Mouse (Mus musculus) brown adipose tissue, adult 24 weeks (tissue): Measurements from ENCODE around the gene Ptov1. TPM values are rescaled to one million over a fixed set of nuclear protein-coding genes. Genes with fewer than 3 reads are reported as not detected.

Experiments used
- H3K27ac ChIP-seq: fragments of 200-500 bp; replicated peaks from 2 replicates; pipeline ENCODE4 v1.5.1; 2012; ENCODE audit warnings: low read depth, mild to moderate bottlenecking, low read length
- H3K4me1 ChIP-seq: fragments of 200-500 bp; 2 replicates; pipeline ENCODE4 v1.6.1; 2012; ENCODE audit warnings: low read length, mixed read lengths; ENCODE audit not compliant: control insufficient read depth, insufficient read depth, insufficient read length
- H3K4me3 ChIP-seq: fragments of 200-500 bp; 2 replicates; pipeline ENCODE4 v1.5.1; 2012; ENCODE audit warnings: low read depth, mild to moderate bottlenecking, low read length, moderate library complexity; ENCODE audit not compliant: insufficient read depth
- polyA plus RNA-seq: library from polyadenylated mRNA; stranded (reverse); fragments of >200 nt; gene quantifications from 2 replicates; pipeline ENCODE4 v1.2.4, GENCODE M21; 2012; ENCODE audit not compliant: missing spikeins, insufficient read depth, insufficient read length

The Ptov1 gene
- polyA plus RNA-seq, 1 experiment: 68.5 TPM

DNA sequence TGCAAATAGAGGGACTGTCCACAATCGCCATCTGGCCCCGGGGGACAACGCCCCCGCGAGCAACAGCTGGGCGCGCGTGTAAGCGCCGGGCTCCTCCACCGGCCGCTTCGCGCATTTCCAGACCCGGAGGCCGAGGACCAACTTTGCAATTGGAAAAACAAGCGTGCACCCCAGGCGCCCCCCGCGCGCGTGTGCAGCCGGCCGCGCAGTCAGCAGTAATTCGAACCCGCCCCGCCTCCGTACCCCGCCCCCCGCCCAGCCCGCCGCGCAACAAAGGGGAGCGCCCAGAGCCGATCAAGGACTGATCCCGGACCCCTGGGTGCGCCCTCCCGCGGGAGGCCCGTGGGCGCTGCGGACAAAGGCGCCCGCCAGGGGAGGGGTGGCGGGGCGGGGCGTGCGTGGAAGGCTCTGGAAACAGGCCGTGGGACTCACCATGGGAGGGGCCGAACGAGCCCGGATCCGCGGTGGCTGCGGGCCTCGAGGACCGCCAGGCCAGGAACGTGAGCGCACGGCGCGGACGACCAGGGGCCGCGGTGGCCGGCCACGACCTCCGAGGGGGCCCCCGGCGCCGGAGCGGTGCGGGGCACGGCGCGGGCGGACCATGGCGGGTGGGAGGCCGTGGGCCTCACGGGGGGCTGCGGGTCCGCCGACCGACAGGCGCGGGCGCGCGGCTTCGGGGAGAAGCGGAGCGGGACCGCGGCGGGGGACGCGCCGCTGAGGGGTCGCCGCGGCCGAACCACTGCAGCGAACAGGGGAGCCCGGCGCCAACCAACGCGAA, 480 bp downstream of the Ptov1 start:
- Histone ChIP-seq H3K4me3 (peak overlapping the region; percentile 74), H3K4me1 (peaks cover 20% of the 10 kb centered on the region), H3K27ac (peak overlapping the region; percentile 85)

DNA sequence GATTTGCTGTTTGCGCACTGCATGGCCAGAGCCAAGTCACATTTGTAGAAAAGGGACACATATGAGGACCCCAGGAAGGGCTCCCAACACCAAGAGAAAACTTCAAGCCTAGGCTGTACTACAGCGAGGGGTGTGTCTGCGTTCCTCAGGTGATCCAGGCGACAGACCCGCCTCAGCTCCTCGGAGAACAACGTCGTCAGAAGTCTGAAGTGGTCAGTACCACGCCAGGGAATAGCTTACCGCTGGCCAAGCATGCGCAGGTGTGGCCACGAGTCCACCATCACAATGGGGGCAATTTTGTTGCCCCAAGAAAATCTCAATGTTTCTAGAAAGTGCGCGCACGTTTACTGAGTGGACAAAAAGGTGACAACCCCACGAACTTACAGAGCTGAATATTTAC, 1.1 kb downstream of the Ptov1 start:
- Histone ChIP-seq H3K27ac (peak overlapping the region; percentile 16; the same call in 1 of the 2 replicates), H3K4me1 (peaks cover 20% of the 10 kb centered on the region), H3K4me3 (peak overlapping the region; percentile 74)

DNA sequence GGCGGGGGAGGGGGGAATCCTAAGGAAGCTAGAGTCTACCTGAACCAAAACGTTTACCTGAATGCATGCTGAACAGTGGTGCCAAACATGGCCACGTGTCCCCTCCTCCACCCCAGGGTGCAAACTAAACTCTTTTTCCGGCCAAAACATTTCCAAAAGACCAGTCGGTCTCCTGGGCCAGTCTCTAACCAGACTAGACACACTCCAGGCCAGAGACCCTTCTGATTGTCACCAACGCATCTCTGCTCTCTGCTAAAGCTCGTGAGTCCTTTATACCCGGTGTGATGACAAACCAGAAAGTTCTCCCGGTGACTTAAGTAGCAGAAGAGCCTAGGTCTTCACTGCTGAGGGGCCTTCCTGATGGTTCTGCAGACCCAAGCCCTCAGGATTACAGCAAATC, 1.8 kb downstream of the Ptov1 start:
- Histone ChIP-seq H3K27ac (no peak overlapping the region), H3K4me1 (peaks cover 20% of the 10 kb centered on the region), H3K4me3 (peak overlapping the region; percentile 74)

- H3K4me1 ChIP-seq: peaks cover 20% of the 10 kb centered on the region
- no peak overlapping the region for H3K27ac ChIP-seq
- H3K4me3 ChIP-seq: no peak overlapping the region
Observed at GRCm38 (mm10) chr7:44867010-44867702, 2.4 kb downstream of the Ptov1 start.

- H3K4me1 ChIP-seq: peaks cover 20% of the 10 kb centered on the region
- H3K27ac ChIP-seq: peak overlapping the region; percentile 4; the same call in 1 of the 2 replicates
- no peak overlapping the region for H3K4me3 ChIP-seq
Observed at GRCm38 (mm10) chr7:44866276-44867009, 3.1 kb downstream of the Ptov1 start.

DNA sequence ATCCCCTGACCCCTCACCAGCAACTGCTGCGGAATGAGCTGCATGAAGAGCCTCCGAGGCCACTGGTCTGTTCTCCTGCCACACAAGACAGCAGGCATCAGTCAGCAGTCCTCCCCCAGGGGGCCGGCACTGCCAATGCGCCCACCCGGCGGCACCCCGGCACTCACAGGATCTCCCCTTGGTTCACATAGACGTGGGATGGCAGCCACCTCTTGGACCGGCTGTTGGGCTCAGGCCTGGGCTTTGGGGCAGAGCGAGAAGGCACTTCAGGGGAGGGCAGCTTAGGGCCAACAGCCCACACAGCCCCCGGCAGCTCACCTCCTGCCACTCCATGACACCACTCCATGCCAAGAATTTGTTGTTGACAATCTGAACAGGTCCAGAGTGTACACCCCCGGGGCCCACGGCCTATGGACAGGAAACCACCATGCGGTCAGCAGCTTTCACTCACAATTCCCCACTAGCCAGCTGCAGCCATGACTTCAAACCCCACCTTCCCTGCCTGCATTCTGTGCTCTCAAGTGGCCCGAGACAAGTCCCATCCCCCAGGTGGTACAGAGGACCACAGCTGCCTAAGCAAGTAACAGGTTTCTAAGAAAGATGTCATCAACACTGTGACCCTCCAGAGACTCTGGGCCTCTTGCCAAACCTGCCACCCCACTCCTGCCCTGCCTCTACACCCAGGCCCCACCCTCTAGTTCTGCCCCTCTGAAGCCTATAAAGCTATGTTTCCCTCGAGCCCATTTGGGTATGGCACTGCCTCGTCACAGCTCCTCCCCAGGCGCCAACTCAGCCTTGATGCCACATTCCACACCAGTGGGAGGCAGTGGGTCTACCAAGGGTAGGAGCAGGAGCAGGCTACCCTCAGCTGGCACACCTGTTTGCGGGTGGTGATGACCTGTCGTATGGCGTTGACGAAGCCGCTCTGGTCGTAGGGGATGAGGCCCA, 4.7 kb downstream of the Ptov1 start:
- H3K27ac ChIP-seq: no peak overlapping the region
- no peak overlapping the region for H3K4me3 ChIP-seq
- peaks cover 20% of the 10 kb centered on the region for H3K4me1 ChIP-seq

DNA sequence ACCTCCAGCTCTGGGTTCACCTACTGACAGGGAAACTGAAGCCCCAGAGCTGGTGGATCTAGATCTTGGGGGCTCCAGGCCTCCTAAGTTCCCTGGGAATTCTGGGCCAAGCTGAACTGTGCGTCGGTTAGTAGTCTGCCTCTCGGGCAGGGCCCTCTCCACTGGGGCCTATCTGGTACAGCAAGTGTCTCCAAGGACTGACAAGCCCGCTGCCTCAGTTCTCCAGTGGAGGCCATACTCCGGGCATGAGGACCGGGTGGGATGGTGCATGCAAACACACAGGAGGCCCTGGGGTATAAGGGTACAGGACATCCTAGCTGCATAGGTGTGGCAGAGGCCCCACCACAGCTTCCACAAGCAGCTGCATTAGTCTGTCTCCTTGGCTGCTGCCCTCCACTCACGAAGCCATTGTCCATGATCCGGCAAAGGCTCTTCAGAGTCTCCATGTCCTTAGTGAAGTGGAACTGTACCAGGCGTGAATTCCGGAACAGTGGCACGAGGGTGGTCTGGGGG, 5.5 kb downstream of the Ptov1 start:
- Histone ChIP-seq H3K4me1 (peaks cover 20% of the 10 kb centered on the region), H3K4me3 (no peak overlapping the region), H3K27ac (no peak overlapping the region)

GRCm38 (mm10) chr7:44863210-44863609, 6.4 kb downstream of the Ptov1 start:
- H3K4me3 ChIP-seq: no peak overlapping the region
- no peak overlapping the region for H3K27ac ChIP-seq
- peaks cover 16% of the 10 kb centered on the region for H3K4me1 ChIP-seq

DNA sequence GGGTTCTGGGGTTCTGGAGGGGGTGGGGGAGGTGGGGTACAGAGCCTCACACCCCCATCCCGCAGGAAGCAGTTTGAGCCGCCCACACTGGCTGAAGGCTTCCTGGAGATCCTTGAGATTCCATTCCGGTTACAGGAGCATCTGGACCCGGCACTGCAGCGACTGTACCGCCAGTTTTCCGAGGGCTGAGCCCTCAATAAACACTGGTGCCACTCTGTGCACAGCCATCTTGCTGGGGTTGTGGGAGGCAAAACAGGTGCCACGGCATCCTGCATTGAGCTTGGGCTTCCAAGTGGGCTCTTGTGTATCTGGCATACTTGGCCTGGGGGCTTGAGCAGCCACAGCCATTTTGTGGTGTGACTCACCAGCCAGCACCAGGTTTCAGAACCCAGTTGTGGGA, 7.2 kb downstream of the Ptov1 start:
- Histone ChIP-seq H3K4me1 (peaks cover 12% of the 10 kb centered on the region), H3K4me3 (no peak overlapping the region), H3K27ac (no peak overlapping the region)

GRCm38 (mm10) chr7:44861429-44861816, 8.2 kb downstream of the Ptov1 start:
- Histone ChIP-seq H3K4me3 (no peak overlapping the region), H3K4me1 (peaks cover 8% of the 10 kb centered on the region), H3K27ac (no peak overlapping the region)

DNA sequence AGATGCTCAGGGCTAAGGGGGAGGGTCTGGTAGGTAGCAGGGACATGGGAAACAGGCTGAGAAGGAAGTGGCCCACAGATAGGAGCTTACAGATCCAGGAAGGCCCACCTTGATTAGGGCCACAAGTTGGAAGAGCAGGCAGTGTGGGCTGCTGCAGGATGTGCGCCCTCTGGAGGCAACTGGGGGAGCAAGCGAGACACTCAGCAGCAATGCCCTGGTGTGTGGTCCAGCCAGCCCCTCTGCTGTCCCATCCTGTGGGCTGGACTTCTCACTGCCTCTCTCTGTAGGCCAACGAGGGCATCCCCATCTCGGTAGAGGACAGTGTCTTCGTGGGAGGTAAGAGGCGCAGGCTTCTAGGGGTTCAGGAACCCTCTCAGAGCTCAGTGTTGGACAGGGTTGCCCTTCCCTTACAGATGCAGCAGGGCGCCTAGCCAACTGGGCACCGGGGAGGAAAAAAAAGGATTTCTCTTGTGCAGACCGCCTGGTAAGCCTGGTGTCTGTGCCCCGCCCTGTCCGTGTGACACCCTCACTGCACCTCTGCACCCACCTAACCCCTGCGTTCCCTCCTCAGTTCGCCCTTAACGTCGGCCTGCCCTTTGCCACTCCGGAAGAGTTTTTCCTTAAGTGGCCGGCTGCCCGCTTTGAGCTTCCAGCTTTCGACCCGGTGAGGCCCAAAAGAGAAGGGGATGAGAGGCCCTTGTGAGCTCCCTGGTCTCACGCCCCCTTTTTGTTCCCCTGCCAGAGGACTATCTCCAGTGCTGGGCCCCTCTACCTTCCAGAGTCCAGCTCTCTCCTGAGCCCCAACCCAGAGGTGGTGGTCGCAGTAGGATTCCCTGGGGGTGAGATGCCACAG, 8.8 kb downstream of the Ptov1 start:
- Histone ChIP-seq H3K4me3 (no peak overlapping the region), H3K4me1 (peaks cover 7% of the 10 kb centered on the region), H3K27ac (no peak overlapping the region)

DNA sequence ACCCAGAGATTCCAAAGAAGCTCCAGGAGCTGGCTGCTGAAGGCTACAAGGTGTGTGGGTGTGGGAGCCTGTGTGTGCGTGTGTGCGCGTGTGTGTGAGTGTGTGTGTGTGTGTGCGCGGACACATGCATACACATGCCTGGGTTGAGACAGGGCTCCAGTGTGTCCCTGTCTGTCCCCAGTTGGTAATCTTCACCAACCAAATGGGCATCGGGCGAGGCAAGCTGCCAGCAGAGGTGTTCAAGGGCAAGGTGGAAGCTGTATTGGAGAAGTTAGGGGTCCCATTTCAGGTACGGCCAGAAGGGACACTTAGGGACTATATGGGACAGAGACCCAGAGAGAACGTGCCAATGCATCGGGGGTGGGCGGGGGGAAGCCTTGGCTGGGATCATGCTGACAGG, 9.7 kb downstream of the Ptov1 start:
- Histone ChIP-seq H3K4me3 (no peak overlapping the region), H3K4me1 (peaks cover 10% of the 10 kb centered on the region), H3K27ac (no peak overlapping the region)

GRCm38 (mm10) chr7:44857905-44858304, 11.7 kb downstream of the Ptov1 start:
- Histone ChIP-seq H3K27ac (peak overlapping the region; percentile 24; the same call in 1 of the 2 replicates), H3K4me3 (peak overlapping the region; percentile 90; the same call in 1 of the 2 replicates), H3K4me1 (peaks cover 12% of the 10 kb centered on the region)
